Mouse (Mus musculus) kidney, postnatal 10 days (tissue): ENCODE measurements around the gene Hnrnpa2b1.
A peak's percentile ranks its signal among the peaks of the same experiment; 100 is the strongest.

Experiments
- DNase-seq: peaks from one replicate; pipeline ENCODE4 v3.0.0; 2021; ENCODE audit warnings: mixed read lengths

Hnrnpa2b1 gene

GRCm38 (mm10) chr6:51468891-51469561 lies 668 bp downstream of the Hnrnpa2b1 start:
- DNase-seq = peak; percentile 87

GRCm38 (mm10) chr6:51467649-51468048 lies 2.0 kb downstream of the Hnrnpa2b1 start:
- DNase-seq = no peak

- no peak for DNase-seq
Observed at GRCm38 (mm10) chr6:51460363-51460762, 9.3 kb downstream of the Hnrnpa2b1 start.

- DNase-seq = no peak
Observed at GRCm38 (mm10) chr6:51460021-51460360, 9.7 kb downstream of the Hnrnpa2b1 start.

GRCm38 (mm10) chr6:51459313-51460020 lies 10.2 kb downstream of the Hnrnpa2b1 start:
- DNase-seq = no peak

GRCm38 (mm10) chr6:51458925-51459312 lies 10.8 kb downstream of the Hnrnpa2b1 start:
- DNase-seq = no peak

- no peak for DNase-seq
Observed at GRCm38 (mm10) chr6:51457770-51458387, 11.8 kb downstream of the Hnrnpa2b1 start.

- DNase-seq = no peak
Observed at GRCm38 (mm10) chr6:51457283-51457682, 12.4 kb downstream of the Hnrnpa2b1 start.

- DNase-seq = no peak
Observed at GRCm38 (mm10) chr6:51456198-51456597, 13.5 kb downstream of the Hnrnpa2b1 start.

- no peak for DNase-seq
Observed at GRCm38 (mm10) chr6:51454949-51455348, 14.7 kb downstream of the Hnrnpa2b1 start.

GRCm38 (mm10) chr6:51452927-51453503 lies 16.7 kb downstream of the Hnrnpa2b1 start:
- DNase-seq = no peak

GRCm38 (mm10) chr6:51442191-51442835 lies 27.4 kb downstream of the Hnrnpa2b1 start:
- no peak for DNase-seq

- DNase-seq = no peak
Observed at GRCm38 (mm10) chr6:51438826-51439330, 30.8 kb downstream of the Hnrnpa2b1 start.

- peak; percentile 61 for DNase-seq
Observed at GRCm38 (mm10) chr6:51437665-51438064, 32.0 kb downstream of the Hnrnpa2b1 start.

GRCm38 (mm10) chr6:51434270-51434669 lies 35.4 kb downstream of the Hnrnpa2b1 start:
- no peak for DNase-seq

- DNase-seq = peak; percentile 80
Observed at GRCm38 (mm10) chr6:51432535-51433397, 36.9 kb downstream of the Hnrnpa2b1 start, which contains the start of gene Nfe2l3. Gene Nfe2l3, plus strand, starts transcription at chr6:51432670.

- no peak for DNase-seq
Observed at GRCm38 (mm10) chr6:51424537-51424936, 45.2 kb downstream of the Hnrnpa2b1 start.

- DNase-seq = no peak
Observed at GRCm38 (mm10) chr6:51423466-51424122, 46.1 kb downstream of the Hnrnpa2b1 start.

GRCm38 (mm10) chr6:51417306-51417936 lies 52.3 kb downstream of the Hnrnpa2b1 start:
- no peak for DNase-seq

GRCm38 (mm10) chr6:51416433-51416832 lies 53.3 kb downstream of the Hnrnpa2b1 start:
- no peak for DNase-seq
